Mouse (Mus musculus): ENCODE data around the gene Bbox1. TPM values are rescaled to one million over a fixed set of nuclear protein-coding genes. Genes with fewer than 3 reads are reported as not detected.

Gene Bbox1
- polyA plus RNA-seq, 1 experiment from 2014 or later: 0.04 TPM

DNA sequence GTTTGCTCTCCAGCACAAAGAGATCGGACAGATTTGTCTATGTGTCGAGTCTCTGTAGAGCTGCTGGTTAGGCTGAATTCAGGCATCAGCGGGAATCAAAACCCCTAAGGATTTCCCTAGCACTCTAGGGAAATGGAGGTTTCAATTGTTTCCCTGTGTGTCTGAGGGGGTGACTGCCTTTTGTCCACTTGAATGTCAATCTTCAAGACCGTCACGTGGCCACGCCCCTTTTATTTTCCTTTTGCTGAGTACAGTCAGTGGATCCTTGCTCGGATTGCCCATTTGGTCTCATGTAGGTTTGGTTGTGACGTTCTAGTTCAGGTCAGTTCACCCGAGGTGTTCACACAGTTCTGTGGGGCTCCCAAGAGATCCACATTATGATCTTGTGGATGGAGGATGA is 82.1 kb downstream of the Bbox1 start:
- H3K9me3 ChIP-seq (replicated peaks): no peaks in the 10 kb centered on the region
- H3K4me3 ChIP-seq: no peak overlapping the region
- no peak overlapping the region for H3K27ac ChIP-seq
- no peak overlapping the region for H3K9ac ChIP-seq
- H3K4me1 ChIP-seq (replicated peaks): peaks cover 2% of the 10 kb centered on the region; the same call in 1 of the 2 replicates
- ATAC-seq (replicated peaks; ENCODE audit: insufficient number of reproducible peaks, insufficient read depth, low FRiP score, low read depth): no peak
- 76% methylated on average over 9 of the region's 9 CpGs for WGBS
- H3K4me2 ChIP-seq: no peak overlapping the region
- no peaks in the 10 kb centered on the region for H3K36me3 ChIP-seq
- no peaks in the 10 kb centered on the region for H3K27me3 ChIP-seq

DNA sequence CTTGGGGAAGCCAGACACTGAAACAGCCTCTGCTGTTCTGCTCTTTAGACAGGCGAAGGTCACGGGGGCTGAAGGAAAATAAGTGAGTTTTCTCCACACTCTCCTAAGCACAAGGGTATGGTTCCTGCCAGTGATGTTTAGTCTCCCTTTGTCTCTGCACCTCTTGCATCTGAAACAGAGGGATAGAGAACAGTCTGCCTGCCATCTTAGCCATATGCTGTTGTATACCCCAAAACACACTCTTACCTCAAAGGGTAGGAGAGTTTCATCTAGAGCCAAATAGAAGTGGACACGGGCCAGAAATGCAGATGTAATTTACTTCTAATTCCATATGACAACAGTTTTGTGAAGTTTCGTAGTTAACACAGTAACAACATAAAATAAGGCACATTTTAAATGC is 83.6 kb downstream of the Bbox1 start:
- Histone ChIP-seq H3K36me3 (no peaks in the 10 kb centered on the region), H3K27me3 (no peaks in the 10 kb centered on the region), H3K27ac (no peak overlapping the region), H3K4me1 (replicated peaks) (peaks cover 2% of the 10 kb centered on the region; the same call in 1 of the 2 replicates), H3K9me3 (replicated peaks) (no peaks in the 10 kb centered on the region), H3K4me2 (no peak overlapping the region), H3K4me3 (no peak overlapping the region), H3K9ac (no peak overlapping the region)
- ATAC-seq (replicated peaks; ENCODE audit: insufficient number of reproducible peaks, insufficient read depth, low FRiP score, low read depth): no peak
- WGBS: 80% methylated on average over 4 of the region's 4 CpGs

DNA sequence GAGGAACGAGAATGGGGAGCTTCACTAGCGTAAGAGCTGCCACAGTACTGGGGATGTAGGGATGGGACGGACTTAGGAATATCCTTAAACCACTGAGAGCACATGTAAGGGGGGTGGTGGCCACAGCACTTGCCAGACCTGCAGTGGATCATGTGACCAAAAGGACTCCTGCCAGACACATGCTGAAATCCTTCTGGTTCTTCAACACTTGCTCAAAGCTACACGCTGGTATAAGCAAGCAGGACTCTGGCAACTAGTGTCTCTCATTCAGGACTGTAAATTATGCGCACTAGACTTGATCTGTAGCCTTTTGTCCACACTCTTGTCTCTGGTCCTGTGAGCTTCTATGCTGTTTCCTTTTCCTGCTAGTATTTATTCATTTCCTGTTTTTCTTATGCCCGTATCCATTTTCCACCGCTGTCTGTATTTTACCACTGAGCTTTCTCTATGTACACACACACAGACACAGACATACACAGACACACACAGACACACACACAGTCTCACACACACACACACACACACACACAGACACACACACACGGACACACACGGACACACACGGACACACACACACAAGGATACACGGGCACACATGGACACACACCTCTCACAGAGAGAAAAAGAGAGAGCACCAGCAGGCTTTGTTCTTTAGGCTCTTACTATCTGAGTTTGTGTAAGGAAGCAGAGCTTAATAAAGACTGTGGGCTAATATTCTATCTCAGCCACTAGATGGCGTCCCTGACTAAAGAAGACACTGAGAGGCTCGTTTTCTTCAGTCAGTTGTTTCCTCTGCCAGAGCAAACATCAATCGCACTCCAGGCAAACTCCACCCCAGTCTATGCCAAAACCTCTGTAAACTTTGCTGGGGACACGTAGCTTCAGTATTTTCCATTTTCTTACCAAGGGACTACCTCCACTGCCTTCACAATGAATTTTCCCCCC is 84.9 kb downstream of the Bbox1 start:
- no peak overlapping the region for H3K27ac ChIP-seq
- 30% methylated on average over 15 of the region's 15 CpGs for WGBS

DNA sequence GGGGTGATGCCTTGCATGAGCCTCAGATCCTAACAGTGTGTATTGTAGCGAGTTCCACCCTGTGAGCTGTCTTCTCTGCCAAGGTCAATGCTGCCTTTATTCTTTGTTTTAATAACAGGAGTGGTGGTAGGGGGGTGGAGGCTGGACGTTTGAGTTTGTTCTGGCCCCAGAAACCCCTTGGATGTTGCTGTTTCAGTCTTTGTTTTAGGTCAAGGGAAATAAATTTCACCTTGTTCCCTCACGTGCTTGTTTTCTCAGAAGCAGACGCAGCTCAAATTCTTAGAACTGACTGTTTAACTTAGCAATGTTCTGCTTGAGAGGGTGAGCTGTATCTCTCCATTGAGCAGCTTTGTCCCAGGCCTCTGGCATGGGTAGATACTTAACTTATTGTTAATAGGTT is 87.9 kb downstream of the Bbox1 start:
- no peak for ATAC-seq (replicated peaks; ENCODE audit: insufficient number of reproducible peaks, insufficient read depth, low FRiP score, low read depth)

More for the DNA sequence above, 84.9 kb downstream of the Bbox1 start:
- H3K36me3 ChIP-seq: no peaks in the 10 kb centered on the region
- H3K4me1 ChIP-seq (replicated peaks): peaks cover 2% of the 10 kb centered on the region; the same call in 1 of the 2 replicates
- H3K9me3 ChIP-seq (replicated peaks): no peaks in the 10 kb centered on the region
- no peak overlapping the region for H3K9ac ChIP-seq
- no peak overlapping the region for H3K4me3 ChIP-seq
- H3K27me3 ChIP-seq: no peaks in the 10 kb centered on the region
- peak overlapping the region; percentile 41 for H3K4me2 ChIP-seq
- ATAC-seq (replicated peaks; ENCODE audit: insufficient number of reproducible peaks, insufficient read depth, low FRiP score, low read depth): peak; percentile 67

DNA sequence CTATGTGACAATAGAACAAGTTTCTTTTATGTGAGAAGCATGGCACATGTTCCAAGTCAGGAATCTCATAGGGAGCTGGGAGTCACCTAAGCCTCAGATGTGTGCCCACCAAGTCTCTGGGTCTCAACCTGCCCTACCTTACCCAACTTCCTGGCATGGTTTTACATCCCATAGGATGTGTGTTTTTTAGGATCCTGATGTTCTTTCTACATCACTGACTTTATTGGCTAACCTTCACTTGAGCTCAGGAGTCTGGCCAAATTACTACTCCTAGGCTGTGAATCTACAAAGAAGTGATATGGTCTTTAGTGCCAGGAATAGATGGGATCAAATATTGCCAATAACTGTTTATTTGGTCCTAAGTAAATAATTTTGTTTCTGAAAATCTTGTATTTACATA is 88.4 kb downstream of the Bbox1 start:
- Histone ChIP-seq H3K9ac (no peak overlapping the region), H3K27me3 (no peaks in the 10 kb centered on the region)
- no peak for ATAC-seq (replicated peaks; ENCODE audit: insufficient number of reproducible peaks, insufficient read depth, low FRiP score, low read depth)

More for the DNA sequence above, 87.9 kb downstream of the Bbox1 start:
- Histone ChIP-seq H3K9me3 (replicated peaks) (no peaks in the 10 kb centered on the region), H3K27ac (no peak overlapping the region), H3K4me3 (no peak overlapping the region), H3K36me3 (no peaks in the 10 kb centered on the region), H3K27me3 (no peaks in the 10 kb centered on the region), H3K4me1 (replicated peaks) (peaks cover 2% of the 10 kb centered on the region; the same call in 1 of the 2 replicates), H3K4me2 (no peak overlapping the region), H3K9ac (no peak overlapping the region)
- 60% methylated on average over 4 of the region's 4 CpGs for WGBS

DNA sequence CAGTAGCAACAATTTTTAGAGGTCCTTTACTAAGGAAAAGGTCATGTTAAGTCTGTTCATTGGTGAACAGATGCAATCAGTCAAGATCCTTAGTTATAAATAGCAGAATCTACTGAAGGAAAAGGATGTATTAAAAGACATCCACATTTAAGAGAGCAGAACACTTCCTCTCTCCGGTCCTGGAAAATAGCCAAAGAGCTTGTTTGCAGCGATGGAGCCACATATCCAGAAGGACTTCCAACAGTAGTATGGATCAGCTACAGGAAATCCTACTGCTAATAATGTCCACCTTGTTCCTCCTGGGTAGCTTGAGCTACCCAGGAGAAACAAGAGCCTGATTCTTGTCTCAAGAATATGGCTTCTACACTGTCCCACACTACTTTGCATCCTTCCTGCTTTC is 91.6 kb downstream of the Bbox1 start:
- H3K4me1 ChIP-seq (replicated peaks): no peaks in the 10 kb centered on the region
- no peak overlapping the region for H3K27ac ChIP-seq
- no peaks in the 10 kb centered on the region for H3K9me3 ChIP-seq (replicated peaks)
- ATAC-seq (replicated peaks; ENCODE audit: insufficient number of reproducible peaks, insufficient read depth, low FRiP score, low read depth): no peak
- WGBS: 62% methylated on average over 2 of the region's 2 CpGs
- no peak overlapping the region for H3K4me3 ChIP-seq
- no peak overlapping the region for H3K4me2 ChIP-seq
- H3K27me3 ChIP-seq: no peaks in the 10 kb centered on the region
- no peak overlapping the region for H3K9ac ChIP-seq
- H3K36me3 ChIP-seq: no peaks in the 10 kb centered on the region

More for the DNA sequence above, 88.4 kb downstream of the Bbox1 start:
- Histone ChIP-seq H3K36me3 (no peaks in the 10 kb centered on the region), H3K9me3 (replicated peaks) (no peaks in the 10 kb centered on the region), H3K4me1 (replicated peaks) (peaks cover 2% of the 10 kb centered on the region; the same call in 1 of the 2 replicates), H3K27ac (no peak overlapping the region), H3K4me3 (no peak overlapping the region), H3K4me2 (no peak overlapping the region)

DNA sequence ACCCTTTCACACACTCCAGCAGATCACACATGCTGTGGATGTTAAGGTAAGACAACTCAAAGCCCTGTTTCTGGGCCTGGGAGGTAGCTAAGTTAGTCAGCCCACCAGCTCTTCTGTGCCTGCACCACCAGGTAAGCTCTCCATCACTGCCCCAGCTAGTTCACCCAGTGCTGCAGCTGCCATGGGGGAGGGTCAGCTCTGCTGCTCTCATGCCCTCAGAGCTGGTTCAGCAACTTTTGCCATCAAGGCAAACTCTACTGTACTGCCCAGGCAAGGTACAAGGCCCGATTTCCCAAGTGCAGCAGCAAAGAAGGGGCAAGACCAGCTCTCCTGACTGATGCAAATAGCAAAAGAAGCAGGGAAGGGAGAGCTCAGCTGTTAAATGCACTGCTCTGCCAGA is 93.9 kb downstream of the Bbox1 start:
- H3K27ac ChIP-seq: no peak overlapping the region
- ATAC-seq (replicated peaks; ENCODE audit: insufficient number of reproducible peaks, insufficient read depth, low FRiP score, low read depth): no peak
- H3K27me3 ChIP-seq: no peaks in the 10 kb centered on the region
- no peak overlapping the region for H3K4me2 ChIP-seq
- WGBS: 59% methylated on average over 1 of the region's 1 CpGs
- H3K4me3 ChIP-seq: no peak overlapping the region
- H3K9me3 ChIP-seq (replicated peaks): no peaks in the 10 kb centered on the region
- no peaks in the 10 kb centered on the region for H3K4me1 ChIP-seq (replicated peaks)
- no peaks in the 10 kb centered on the region for H3K36me3 ChIP-seq
- H3K9ac ChIP-seq: no peak overlapping the region

DNA sequence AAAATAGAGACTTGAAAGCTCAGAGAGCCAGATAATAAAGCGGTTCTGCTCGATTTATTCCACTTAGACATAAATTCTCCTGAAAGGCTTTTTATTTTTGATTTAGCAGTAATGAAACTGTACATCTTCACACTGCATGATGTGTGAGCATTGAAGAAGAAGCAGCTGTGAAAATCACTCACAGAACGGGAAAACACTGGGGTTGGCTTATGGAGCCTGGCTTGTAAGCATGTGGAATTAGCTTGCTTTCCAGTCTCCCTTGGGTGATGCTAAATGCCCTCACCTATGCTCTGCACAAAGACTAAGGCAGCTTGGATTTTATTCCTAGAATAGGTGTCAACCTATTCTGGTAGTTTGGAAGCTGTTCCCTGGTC is 98.7 kb downstream of the Bbox1 start:
- no peak overlapping the region for H3K4me3 ChIP-seq
- no peak overlapping the region for H3K27ac ChIP-seq
- no peaks in the 10 kb centered on the region for H3K27me3 ChIP-seq
- H3K4me2 ChIP-seq: no peak overlapping the region
- H3K4me1 ChIP-seq (replicated peaks): no peaks in the 10 kb centered on the region; the same call in 1 of the 2 replicates
- H3K36me3 ChIP-seq: no peaks in the 10 kb centered on the region
- ATAC-seq (replicated peaks; ENCODE audit: insufficient number of reproducible peaks, insufficient read depth, low FRiP score, low read depth): no peak
- no peaks in the 10 kb centered on the region for H3K9me3 ChIP-seq (replicated peaks)
- WGBS: 79% methylated on average over 3 of the region's 3 CpGs
- H3K9ac ChIP-seq: no peak overlapping the region

DNA sequence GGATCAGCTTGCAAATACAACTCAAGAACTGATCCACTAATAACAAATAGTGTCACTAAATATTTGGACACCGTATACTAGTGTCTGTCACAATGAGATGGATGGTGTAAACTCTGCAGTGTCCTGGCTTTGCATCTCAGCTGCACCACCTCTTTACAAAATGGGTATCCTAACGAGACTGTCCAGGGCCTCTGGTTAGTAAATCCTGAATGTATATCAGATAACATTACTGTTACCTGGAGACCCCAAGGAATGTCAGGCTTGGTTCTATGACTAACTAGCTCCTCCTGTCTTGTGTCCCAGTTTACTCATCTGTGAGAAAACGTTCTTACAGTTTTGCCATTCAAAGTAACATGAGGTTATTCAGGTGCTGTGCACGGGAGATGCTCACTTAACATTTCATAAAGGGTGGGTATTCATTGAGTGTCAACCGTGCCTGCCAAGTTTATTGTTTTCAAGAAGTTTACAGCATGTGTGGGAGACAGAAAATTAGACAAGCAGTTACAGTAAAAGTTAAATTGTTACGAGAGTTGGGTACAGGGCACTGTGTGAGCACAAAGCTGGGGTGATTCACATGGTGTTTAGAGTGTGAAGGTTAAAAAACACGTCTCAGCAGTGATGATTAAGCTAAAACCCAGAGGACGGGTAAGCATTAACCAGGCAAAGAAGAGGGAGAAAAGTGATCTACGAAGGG is 99.2 kb downstream of the Bbox1 start:
- H3K9ac ChIP-seq: no peak overlapping the region
- H3K9me3 ChIP-seq (replicated peaks): no peaks in the 10 kb centered on the region
- ATAC-seq (replicated peaks; ENCODE audit: insufficient number of reproducible peaks, insufficient read depth, low FRiP score, low read depth): no peak
- H3K4me1 ChIP-seq (replicated peaks): no peaks in the 10 kb centered on the region; the same call in 1 of the 2 replicates
- no peaks in the 10 kb centered on the region for H3K27me3 ChIP-seq
- H3K4me3 ChIP-seq: no peak overlapping the region
- no peak overlapping the region for H3K4me2 ChIP-seq
- no peak overlapping the region for H3K27ac ChIP-seq
- H3K36me3 ChIP-seq: no peaks in the 10 kb centered on the region
- WGBS: 60% methylated on average over 9 of the region's 9 CpGs

DNA sequence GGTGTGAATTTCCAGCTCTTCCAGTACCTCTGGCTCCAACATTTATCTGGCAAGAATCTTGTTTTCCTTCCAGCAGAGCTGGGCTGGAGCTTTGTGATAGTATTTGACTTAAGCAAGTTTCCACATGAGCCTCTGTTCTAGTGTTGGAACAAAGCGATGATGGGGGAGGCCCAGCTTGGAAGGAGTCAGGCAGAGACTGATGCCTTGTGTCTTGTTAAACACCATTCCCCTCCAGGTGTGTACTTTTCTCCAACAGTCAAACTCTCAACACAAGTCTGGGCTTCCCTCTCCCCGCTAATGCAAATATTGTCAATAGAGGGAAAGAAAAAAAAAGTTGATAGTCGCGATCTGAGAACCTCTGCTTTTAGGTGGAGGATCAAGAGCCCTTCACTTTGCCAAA is 100.1 kb downstream of the Bbox1 start:
- 71% methylated on average over 4 of the region's 4 CpGs for WGBS
- no peak for ATAC-seq (replicated peaks; ENCODE audit: insufficient number of reproducible peaks, insufficient read depth, low FRiP score, low read depth)
- Histone ChIP-seq H3K36me3 (no peaks in the 10 kb centered on the region), H3K9ac (no peak overlapping the region), H3K4me1 (replicated peaks) (no peaks in the 10 kb centered on the region; the same call in 1 of the 2 replicates), H3K4me2 (no peak overlapping the region), H3K9me3 (replicated peaks) (no peaks in the 10 kb centered on the region), H3K27me3 (no peaks in the 10 kb centered on the region), H3K4me3 (no peak overlapping the region), H3K27ac (no peak overlapping the region)

Measured in heart, embryonic 15.5 days (tissue).